Mouse (Mus musculus): ENCODE data around the gene Polr2m. TPM values are rescaled to one million over a fixed set of nuclear protein-coding genes. Genes with fewer than 3 reads are reported as not detected.

Polr2m gene
- total and polyA plus RNA-seq, 3 experiments = 188 to 321 (median 320) TPM

- intact Hi-C loops (cut with DNase I) = no loop called here
- H3K27ac ChIP-seq = peak overlapping the region; percentile 15; the same call in 1 of the 2 replicates
These were observed 31.8 kb upstream of the Polr2m start for GRCm38 (mm10) chr9:71517487-71517886.

GRCm38 (mm10) chr9:71515862-71516261 is 30.1 kb upstream of the Polr2m start:
- DNase-seq = no peak
- WGBS = 84% methylated on average over 4 of the region's 4 CpGs
- Histone ChIP-seq H3K79me2 (replicated peaks; ENCODE audit: control insufficient read depth, insufficient read depth, low read length) (peaks cover 1% of the 10 kb centered on the region; the same call in 1 of the 2 replicates), H3K9ac (ENCODE audit: low read depth, low read length) (no peak overlapping the region), H3K27ac (no peak overlapping the region), H3K36me3 (ENCODE audit: control insufficient read depth, insufficient read depth, low read length) (peaks cover 5% of the 10 kb centered on the region; the same call in 1 of the 2 replicates), H3K27me3 (ENCODE audit: control insufficient read depth, insufficient read depth, low read length) (no peaks in the 10 kb centered on the region), H3K4me3 (no peak overlapping the region), H3K4me1 (ENCODE audit: control insufficient read depth, insufficient read depth, low read length) (no peaks in the 10 kb centered on the region)
- no peak for TF ChIP-seq POLR2A (IDR thresholded peaks at IDR 0.05; ENCODE audit: insufficient read depth, low read depth, low read length)
- no peak for TF ChIP-seq EP300 (IDR thresholded peaks at IDR 0.05; ENCODE audit: insufficient read depth, low read depth, low read length)
- peak; percentile 51 for TF ChIP-seq CTCF (IDR thresholded peaks at IDR 0.05)
- intact Hi-C loops (cut with DNase I) = no loop called here

More at GRCm38 (mm10) chr9:71517487-71517886, 31.8 kb upstream of the Polr2m start:
- TF ChIP-seq POLR2A (IDR thresholded peaks at IDR 0.05; ENCODE audit: insufficient read depth, low read depth, low read length) (no peak), EP300 (IDR thresholded peaks at IDR 0.05; ENCODE audit: insufficient read depth, low read depth, low read length) (no peak), CTCF (IDR thresholded peaks at IDR 0.05) (no peak)
- H3K4me1 ChIP-seq (ENCODE audit: control insufficient read depth, insufficient read depth, low read length) = no peaks in the 10 kb centered on the region
- peaks cover 1% of the 10 kb centered on the region; the same call in 1 of the 2 replicates for H3K79me2 ChIP-seq (replicated peaks; ENCODE audit: control insufficient read depth, insufficient read depth, low read length)
- H3K9ac ChIP-seq (ENCODE audit: low read depth, low read length) = no peak overlapping the region
- no peak for DNase-seq
- no peaks in the 10 kb centered on the region for H3K27me3 ChIP-seq (ENCODE audit: control insufficient read depth, insufficient read depth, low read length)
- WGBS = 65% methylated on average over 4 of the region's 4 CpGs
- H3K36me3 ChIP-seq (ENCODE audit: control insufficient read depth, insufficient read depth, low read length) = peaks cover 5% of the 10 kb centered on the region; the same call in 1 of the 2 replicates
- no peak overlapping the region for H3K4me3 ChIP-seq

- no peak overlapping the region for H3K4me3 ChIP-seq
- H3K27ac ChIP-seq = no peak overlapping the region
- no peaks in the 10 kb centered on the region for H3K79me2 ChIP-seq (replicated peaks; ENCODE audit: control insufficient read depth, insufficient read depth, low read length)
- 92% methylated on average over 4 of the region's 4 CpGs for WGBS
- no peaks in the 10 kb centered on the region for H3K4me1 ChIP-seq (ENCODE audit: control insufficient read depth, insufficient read depth, low read length)
- TF ChIP-seq CTCF (IDR thresholded peaks at IDR 0.05) (no peak), POLR2A (IDR thresholded peaks at IDR 0.05; ENCODE audit: insufficient read depth, low read depth, low read length) (no peak), EP300 (IDR thresholded peaks at IDR 0.05; ENCODE audit: insufficient read depth, low read depth, low read length) (no peak)
- intact Hi-C loops (cut with DNase I) = no loop called here
- peaks cover 4% of the 10 kb centered on the region; the same call in 1 of the 2 replicates for H3K36me3 ChIP-seq (ENCODE audit: control insufficient read depth, insufficient read depth, low read length)
- H3K9ac ChIP-seq (ENCODE audit: low read depth, low read length) = no peak overlapping the region
- DNase-seq = no peak
- no peaks in the 10 kb centered on the region for H3K27me3 ChIP-seq (ENCODE audit: control insufficient read depth, insufficient read depth, low read length)
These were observed 27.8 kb upstream of the Polr2m start for GRCm38 (mm10) chr9:71513566-71513965.

- intact Hi-C loops (cut with DNase I) = no loop called here
- DNase-seq = no peak
- TF ChIP-seq EP300 (IDR thresholded peaks at IDR 0.05; ENCODE audit: insufficient read depth, low read depth, low read length) (no peak), CTCF (IDR thresholded peaks at IDR 0.05) (no peak), POLR2A (IDR thresholded peaks at IDR 0.05; ENCODE audit: insufficient read depth, low read depth, low read length) (no peak)
- Histone ChIP-seq H3K9ac (ENCODE audit: low read depth, low read length) (no peak overlapping the region), H3K4me3 (no peak overlapping the region), H3K79me2 (replicated peaks; ENCODE audit: control insufficient read depth, insufficient read depth, low read length) (no peaks in the 10 kb centered on the region), H3K36me3 (ENCODE audit: control insufficient read depth, insufficient read depth, low read length) (peaks cover 2% of the 10 kb centered on the region; the same call in 1 of the 2 replicates), H3K4me1 (ENCODE audit: control insufficient read depth, insufficient read depth, low read length) (no peaks in the 10 kb centered on the region), H3K27ac (no peak overlapping the region), H3K27me3 (ENCODE audit: control insufficient read depth, insufficient read depth, low read length) (no peaks in the 10 kb centered on the region)
- 85% methylated on average over 10 of the region's 10 CpGs for WGBS
These were observed 27.2 kb upstream of the Polr2m start for GRCm38 (mm10) chr9:71512899-71513298.

- no peak for DNase-seq
- Histone ChIP-seq H3K27ac (peak overlapping the region; percentile 13; the same call in 1 of the 2 replicates), H3K27me3 (ENCODE audit: control insufficient read depth, insufficient read depth, low read length) (no peaks in the 10 kb centered on the region)
These were observed 12.9 kb upstream of the Polr2m start for GRCm38 (mm10) chr9:71498391-71499182.

GRCm38 (mm10) chr9:71496637-71497036 is 10.9 kb upstream of the Polr2m start:
- no peaks in the 10 kb centered on the region for H3K36me3 ChIP-seq (ENCODE audit: control insufficient read depth, insufficient read depth, low read length)

More at GRCm38 (mm10) chr9:71498391-71499182, 12.9 kb upstream of the Polr2m start:
- H3K4me1 ChIP-seq (ENCODE audit: control insufficient read depth, insufficient read depth, low read length) = no peaks in the 10 kb centered on the region
- no peak overlapping the region for H3K4me3 ChIP-seq
- no peaks in the 10 kb centered on the region for H3K79me2 ChIP-seq (replicated peaks; ENCODE audit: control insufficient read depth, insufficient read depth, low read length)
- H3K36me3 ChIP-seq (ENCODE audit: control insufficient read depth, insufficient read depth, low read length) = no peaks in the 10 kb centered on the region
- no peak for TF ChIP-seq EP300 (IDR thresholded peaks at IDR 0.05; ENCODE audit: insufficient read depth, low read depth, low read length)
- no peak for TF ChIP-seq CTCF (IDR thresholded peaks at IDR 0.05)
- TF ChIP-seq POLR2A (IDR thresholded peaks at IDR 0.05; ENCODE audit: insufficient read depth, low read depth, low read length) = no peak
- intact Hi-C loops (cut with DNase I) = no loop called here
- 40% methylated on average over 10 of the region's 10 CpGs for WGBS
- no peak overlapping the region for H3K9ac ChIP-seq (ENCODE audit: low read depth, low read length)

More at GRCm38 (mm10) chr9:71496637-71497036, 10.9 kb upstream of the Polr2m start:
- Histone ChIP-seq H3K9ac (ENCODE audit: low read depth, low read length) (no peak overlapping the region), H3K79me2 (replicated peaks; ENCODE audit: control insufficient read depth, insufficient read depth, low read length) (no peaks in the 10 kb centered on the region), H3K4me1 (ENCODE audit: control insufficient read depth, insufficient read depth, low read length) (no peaks in the 10 kb centered on the region), H3K27me3 (ENCODE audit: control insufficient read depth, insufficient read depth, low read length) (no peaks in the 10 kb centered on the region), H3K4me3 (no peak overlapping the region), H3K27ac (no peak overlapping the region)
- DNase-seq = no peak
- intact Hi-C loops (cut with DNase I) = no loop called here
- TF ChIP-seq POLR2A (IDR thresholded peaks at IDR 0.05; ENCODE audit: insufficient read depth, low read depth, low read length) (no peak), CTCF (IDR thresholded peaks at IDR 0.05) (no peak), EP300 (IDR thresholded peaks at IDR 0.05; ENCODE audit: insufficient read depth, low read depth, low read length) (no peak)
- 65% methylated on average over 2 of the region's 2 CpGs for WGBS
